Mouse (Mus musculus): ENCODE measurements at regions not wholly inside any gene's neighbourhood (a gene's known extent, or its start where the extent isn't known, plus 50 kb on each side); places are given as distances from the start of the nearest gene placed in this dataset.

- TF ChIP-seq CTCF (IDR thresholded peaks at IDR 0.05; ENCODE audit: low read depth) = no peak
- TF ChIP-seq EP300 (IDR thresholded peaks at IDR 0.05; ENCODE audit: low read depth) = no peak
These were observed 182.7 kb upstream of the Eci2 start for GRCm38 (mm10) chr13:35209551-35209950.

Data from heart, postnatal 0 days (tissue).